Mouse (Mus musculus) c-Kit-positive CD71-positive TER-119-negative erythroid progenitor cells, embryonic 14.5 days (primary cell): Measurements from ENCODE around the gene Kcna2.

Experiments used
- DNase-seq: peaks from one replicate; pipeline ENCODE4 v3.0.0-alpha.2; 2013; ENCODE audit warnings: low read depth

Kcna2 gene

DNA sequence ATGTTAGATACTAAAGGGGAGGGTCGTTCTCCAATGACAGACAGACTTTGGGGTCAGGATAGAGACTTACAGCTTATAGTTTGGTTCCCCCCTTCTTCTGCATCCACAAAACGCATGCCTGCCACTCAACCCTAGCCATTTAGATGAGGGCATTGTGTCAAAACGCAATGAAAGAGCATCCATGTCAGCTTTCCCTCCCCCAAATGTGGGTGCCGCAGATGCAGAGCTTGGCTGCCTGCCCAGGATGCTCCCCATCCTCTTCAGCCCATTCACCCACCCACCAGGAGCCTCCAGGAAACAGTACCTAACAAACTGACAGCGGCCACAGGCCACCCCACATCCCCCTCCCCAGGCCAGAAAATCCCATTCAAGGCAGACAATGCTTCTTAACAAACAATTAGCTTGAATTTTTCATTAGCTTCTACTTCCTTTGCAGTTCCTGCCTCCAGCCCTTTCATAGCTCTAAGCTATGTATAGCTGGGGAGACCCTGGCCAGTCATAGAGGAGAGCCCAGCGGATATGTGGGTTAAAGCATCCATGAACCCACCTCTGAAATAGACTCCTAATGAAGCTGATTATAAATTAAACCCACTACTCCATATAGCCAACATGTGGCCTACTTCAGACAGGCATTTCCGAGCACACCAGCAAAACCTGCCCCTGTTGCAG lies 50.1 kb downstream of the Kcna2 start:
- no peak for DNase-seq

DNA sequence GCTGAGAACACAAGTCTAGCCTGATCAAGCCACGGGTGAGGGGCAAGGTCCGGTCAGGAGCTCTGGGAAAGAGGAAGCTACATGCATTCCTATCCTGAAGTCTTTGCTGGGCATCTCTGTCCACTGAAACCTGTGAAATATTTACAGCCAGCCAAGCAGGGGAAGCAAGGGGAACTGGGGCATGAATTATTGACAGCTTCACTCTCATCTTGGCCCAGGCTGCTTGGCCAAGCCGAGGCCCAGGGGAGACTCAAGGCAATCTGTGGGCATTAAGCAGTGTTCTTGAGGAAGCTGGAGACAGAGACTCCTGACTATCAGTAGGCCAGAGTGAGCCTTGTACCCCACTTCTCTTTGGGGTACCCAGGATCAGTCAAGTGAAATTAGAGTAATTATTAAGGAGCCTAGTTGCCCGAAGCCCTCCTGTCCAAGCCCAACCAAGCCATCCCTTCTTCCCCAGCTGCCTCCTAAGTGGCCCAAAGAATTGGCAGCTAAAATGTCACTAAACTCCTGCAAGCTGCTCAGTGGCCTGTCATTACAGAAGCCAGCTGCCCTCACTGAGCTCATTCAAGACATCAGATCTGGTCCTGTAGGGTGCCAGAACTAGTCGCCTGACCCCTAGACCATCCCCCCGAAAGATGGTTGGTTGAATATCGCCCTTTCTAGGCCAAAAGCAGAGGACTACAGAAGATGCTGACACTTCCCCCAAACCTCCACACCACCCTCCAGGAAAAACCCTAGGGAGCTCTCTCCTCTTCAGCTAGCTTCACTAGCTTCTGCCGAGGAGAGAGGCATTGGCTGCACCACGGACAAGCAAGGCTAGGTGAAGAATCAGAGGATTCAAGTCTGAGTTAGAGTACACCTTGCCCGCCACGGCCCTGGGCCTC lies 53.1 kb downstream of the Kcna2 start:
- DNase-seq = no peak

DNA sequence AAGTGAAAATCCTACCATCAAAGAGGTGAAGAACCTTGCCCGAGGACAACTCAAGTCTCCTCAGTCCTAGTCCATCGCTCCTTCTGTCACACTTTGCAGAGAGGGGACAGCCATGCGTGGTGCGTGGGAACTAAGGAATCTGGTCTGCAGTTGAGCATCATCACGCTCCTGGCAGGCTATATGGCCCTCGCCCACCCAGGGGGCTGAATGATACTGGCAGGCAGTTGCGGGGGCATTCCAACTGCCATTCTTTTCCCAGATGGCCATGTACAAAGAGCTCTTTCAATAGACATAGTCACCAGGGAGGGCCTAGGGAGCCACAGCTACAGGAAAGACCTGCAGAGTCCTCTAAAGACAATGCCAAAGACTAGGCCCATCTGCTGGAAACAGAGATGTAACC lies 57.9 kb downstream of the Kcna2 start:
- DNase-seq = no peak

DNA sequence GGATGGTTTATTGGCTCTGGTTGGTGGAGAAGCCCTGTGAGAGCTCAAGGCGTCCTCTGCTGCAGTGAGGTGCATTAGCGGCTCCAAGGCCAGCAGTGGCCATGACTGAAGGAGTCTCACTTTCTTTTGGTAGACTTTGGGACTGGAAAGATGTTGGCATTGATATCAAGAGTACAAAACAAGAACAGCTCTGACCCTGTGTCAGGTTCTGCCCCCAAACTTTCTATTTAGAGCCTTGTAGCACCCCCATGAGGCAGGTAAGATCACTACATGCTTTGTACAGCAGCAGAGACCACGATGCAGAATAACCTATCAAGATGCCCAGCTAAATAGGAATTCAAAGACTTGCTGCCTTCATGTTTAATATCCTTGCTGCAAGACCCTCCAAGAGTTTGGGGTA lies 58.5 kb downstream of the Kcna2 start:
- DNase-seq = no peak

DNA sequence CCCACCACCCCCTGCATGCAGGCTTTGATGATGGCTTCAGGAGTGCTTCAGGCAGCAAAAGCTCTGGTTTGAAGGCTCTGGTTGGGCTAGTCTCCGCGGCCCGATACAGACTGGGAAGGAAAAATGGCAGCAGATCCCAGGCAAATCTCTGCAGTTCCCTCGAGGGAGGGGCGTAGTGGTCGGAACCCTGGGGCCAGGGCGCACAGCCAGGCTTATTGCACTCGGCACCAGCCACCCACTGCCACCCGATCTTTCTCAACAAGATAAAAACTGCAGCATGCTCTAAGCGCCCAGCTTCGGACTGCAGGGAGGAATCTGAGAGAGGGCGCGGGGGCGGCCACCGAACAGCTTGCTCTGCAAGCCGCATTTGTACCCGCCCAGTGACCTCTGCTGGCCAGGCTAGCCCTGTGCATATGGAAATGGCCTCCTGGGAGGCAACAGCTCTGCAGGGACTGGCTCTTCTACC lies 58.9 kb downstream of the Kcna2 start:
- no peak for DNase-seq

DNA sequence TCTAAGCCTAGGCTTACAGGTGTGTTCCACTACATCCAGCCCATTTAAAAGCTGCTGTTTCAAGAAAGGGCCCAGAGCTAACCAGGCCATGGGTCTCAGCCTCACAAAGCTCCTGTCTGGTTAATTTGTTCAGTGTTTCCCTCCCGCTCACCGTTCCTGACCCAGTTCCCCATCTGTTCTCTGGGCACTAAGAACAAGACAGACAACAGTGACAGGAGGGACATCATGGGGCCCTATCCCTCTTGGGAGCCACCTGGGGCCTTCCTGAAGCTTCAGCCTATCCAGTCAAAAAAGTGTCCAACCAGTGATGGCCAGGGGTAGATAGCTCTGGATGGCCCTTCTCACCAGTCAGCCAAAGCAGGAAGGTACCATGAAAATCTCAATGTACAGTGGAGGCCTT lies 61.8 kb downstream of the Kcna2 start:
- DNase-seq = no peak
